Mouse (Mus musculus) lung, postnatal 25 days (tissue): ENCODE data around the gene Hydin.

ENCODE experiments used
- DNase-seq: peaks from one replicate; pipeline ENCODE4 v3.0.0; 2022; ENCODE audit warnings: low spot score

Hydin gene

DNA sequence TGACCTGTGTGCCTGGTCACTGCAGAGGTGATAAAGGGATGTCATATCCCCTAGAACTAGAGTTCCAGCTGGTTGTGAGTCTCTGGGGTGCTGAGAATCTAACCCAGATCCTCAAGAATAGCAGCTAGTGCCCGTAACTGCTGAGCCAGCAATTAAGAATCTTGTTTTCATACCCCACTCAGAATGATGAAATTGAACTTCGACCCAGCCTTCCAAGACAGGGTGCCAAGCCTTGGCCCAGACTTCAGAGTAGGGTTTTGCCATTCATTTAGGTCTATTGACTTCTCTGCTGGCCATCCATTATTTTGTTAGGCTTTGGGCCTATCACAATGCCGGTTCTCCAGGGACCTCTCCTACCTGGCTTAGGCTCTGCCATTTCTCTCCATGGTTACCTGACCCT, 367.0 kb downstream of the Hydin start:
- DNase-seq, result no peak

DNA sequence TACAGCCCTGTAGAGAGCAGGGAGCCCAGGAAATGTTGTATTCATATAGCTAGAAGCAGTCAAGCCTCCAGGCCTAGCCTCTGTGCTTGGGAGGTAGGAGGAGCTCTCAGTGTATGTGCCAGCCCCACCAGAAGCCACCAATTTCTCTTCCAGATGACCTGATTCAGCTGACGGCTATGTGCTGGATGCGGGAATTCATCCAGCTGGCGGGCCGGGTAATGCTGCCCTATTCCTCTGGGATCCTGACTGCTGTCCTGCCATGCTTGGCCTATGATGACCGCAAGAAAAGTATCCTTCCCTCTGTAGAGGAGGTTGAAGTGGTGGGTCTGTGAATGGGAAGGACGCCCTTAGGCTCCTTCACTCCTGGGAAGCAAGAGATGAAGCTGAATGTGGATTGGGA, 369.4 kb downstream of the Hydin start:
- DNase-seq, result no peak

DNA sequence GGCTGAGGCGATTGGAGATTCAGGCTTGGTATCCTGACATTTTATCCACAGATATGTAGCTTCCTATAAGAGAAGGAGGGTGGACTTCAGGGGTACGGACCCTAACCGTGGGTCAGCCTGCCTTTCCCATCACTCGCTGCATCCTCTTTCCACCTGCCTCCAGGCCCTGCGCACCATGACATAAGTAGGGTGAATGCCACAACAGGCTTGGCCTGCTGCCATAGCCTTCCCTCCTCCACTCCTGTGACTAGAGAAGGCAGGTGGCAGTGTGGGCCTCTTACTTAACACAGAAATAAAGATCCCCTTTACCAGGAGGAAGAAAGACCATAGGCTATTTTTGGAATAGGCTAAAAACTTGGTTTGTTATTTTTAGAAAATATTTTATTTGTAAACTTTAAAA, 375.6 kb downstream of the Hydin start:
- DNase-seq, result no peak

DNA sequence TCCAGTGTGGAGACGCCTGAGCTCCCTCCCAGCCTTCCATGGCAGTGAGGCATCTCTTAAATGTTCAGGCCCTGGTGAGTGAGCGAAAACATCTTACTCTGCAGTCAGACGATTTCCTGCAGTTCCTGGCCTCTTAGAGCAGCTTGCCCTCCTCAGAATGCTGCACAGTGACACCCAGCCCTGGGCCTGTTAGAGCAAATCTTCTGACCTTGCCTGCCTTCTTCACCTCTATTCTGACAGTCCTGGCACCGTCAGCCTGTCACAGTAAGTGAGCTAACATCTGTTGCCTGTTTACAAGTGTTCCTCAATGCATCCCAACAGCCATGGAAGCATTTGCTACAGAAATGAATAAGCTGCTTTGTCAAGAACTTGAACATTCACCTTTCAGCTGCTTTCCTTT, 376.4 kb downstream of the Hydin start:
- peak; percentile 57 for DNase-seq

DNA sequence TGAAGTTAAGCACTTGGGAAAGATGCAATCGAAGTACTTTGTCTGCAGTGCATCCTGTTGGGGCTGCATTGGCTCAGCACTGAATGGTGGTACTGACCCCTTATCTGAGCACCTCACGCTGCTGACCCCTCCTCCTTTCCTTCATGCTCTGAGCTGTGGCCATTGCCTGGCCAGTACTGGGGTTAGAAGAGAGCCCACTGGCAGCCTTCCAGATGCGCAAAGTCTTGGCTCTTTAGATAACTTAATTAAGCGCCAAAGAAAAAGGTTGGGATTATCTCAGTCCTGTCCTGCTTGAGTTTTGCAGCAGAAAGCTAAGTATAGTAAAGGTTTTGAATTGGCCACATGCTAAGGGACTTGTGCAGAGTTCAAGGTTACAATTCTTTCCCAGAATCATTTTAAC, 377.6 kb downstream of the Hydin start:
- no peak for DNase-seq

DNA sequence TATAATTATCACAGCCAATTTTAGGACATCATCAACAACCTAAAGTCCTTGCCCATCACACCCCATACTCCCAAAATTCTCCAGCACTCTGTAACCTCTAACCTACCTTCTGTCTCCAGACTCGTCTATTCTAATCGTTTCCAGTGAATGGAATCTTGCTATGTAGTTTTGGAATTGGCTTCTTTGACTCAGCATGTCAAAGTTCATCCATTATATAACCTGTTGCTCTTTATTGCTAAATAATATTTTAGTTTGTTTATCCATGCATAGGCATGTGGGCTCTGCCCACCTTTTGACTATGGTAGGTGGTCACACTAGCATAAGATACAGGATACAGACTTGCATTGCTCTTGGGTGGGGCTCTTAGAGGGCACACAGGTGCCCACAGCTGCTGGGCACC, 378.1 kb downstream of the Hydin start:
- no peak for DNase-seq

DNA sequence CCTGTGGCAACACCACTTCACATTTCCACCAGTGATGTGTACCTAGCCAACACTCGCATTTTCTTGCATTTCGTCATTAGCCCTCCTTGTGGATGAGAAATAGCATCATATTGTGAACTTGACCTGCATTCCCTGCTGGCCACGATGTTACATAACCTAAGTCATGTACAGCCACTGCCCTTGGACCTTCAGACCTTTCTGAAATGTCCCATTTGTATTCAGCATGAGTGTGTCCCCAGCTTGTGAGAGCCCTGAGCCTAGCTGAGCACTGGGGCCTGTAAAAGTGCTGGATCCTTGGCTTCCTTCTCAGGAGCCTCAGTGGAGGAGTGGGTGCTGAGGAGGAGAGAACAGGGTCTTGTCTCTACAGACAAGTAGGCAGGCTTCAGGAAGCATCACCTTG, 378.6 kb downstream of the Hydin start:
- DNase-seq, result no peak

DNA sequence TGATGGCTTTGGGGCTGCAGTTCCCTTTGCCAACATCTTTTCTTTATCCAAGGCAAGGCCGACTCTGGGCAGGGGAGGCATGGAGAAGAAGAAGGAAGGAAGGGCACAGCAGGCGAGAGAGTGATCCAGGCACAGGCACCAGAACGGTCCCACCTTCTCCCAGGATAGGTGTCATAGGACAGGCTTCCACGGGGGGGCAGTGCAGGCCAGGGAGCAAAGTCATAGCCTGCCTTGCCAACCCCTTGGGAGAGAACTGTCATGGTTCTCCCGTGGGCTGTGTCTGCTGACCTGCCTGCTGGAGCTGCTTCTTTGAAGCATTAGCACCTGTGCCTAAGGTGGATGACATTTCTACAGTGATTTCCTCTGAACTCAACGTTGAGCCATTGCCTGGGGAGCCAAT, 379.3 kb downstream of the Hydin start:
- peak; percentile 68 for DNase-seq

DNA sequence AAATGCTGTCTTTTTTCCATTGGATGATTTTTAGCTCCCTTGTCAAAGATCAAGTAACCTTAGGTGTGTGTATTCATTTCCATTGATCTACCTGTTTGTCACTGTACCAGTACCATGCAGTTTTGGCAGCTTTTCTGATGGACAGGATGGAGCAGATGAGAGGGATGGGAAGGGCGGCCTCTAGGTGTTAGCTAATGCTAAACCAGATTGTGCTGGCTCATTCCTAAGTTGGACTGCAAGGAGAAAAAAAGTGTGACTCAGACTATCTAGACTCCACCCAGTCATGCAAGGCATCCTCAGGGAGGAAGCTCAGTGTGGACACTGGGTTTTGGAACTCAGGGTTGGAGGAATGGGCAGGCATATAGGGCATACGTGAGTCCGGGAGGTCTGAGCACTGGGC, 381.8 kb downstream of the Hydin start:
- no peak for DNase-seq

DNA sequence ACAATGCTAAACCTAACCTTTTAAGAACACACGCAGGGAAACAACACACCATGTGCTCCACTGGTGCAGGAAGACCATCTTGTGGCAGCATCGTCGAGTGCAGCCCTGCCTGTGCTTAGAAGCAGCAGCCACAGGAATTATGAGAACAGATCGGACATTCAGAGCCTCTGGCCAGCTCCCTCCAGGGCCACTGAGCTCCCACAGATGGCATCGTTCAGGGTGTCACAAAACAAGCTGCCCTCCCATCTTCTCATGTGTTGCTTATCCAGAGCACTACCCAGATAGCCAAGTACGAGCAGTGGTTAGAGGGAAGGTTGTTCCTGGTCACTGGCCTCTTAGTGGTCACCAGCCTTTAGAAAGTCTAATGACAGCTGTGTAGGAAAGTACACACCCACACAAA, 382.5 kb downstream of the Hydin start:
- DNase-seq, result no peak

DNA sequence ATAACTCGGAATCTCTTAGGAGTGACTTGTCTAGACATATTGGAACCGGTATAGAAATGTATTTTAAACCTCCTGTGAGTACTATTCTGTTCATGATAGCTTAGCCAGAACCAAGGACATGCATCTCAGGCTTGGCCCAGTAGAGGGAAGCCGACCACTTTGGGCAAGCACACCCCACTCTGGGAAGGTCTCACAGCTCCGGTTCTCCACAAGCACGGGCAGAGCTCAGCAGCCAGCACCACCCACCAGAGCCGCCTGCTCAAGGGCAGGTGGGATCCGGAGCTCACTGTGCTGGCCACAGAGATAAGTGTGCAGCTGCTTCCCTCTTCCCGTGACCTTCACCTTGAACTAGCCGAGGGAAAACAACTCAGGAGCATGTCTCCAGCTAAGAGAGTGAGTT, 384.1 kb downstream of the Hydin start:
- no peak for DNase-seq

DNA sequence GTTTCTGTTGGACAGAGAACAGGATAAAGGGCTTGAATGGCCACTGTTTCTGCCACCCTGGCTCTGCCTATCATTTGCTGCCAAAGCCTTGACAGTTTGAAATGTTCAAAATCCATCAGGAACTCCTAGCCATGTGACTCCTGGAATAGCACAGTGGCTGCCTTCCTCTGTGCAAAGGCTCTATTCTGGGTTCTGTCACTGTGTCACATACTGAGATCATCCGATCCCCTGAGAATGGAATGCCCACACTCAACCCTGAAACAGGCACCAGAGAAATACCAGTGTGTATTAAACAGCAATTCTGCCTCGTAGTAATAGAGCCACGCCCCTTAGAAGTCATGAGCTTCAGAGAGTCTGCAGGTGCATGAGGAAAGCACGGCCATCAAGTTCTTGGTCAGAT, 385.1 kb downstream of the Hydin start:
- DNase-seq, result no peak

DNA sequence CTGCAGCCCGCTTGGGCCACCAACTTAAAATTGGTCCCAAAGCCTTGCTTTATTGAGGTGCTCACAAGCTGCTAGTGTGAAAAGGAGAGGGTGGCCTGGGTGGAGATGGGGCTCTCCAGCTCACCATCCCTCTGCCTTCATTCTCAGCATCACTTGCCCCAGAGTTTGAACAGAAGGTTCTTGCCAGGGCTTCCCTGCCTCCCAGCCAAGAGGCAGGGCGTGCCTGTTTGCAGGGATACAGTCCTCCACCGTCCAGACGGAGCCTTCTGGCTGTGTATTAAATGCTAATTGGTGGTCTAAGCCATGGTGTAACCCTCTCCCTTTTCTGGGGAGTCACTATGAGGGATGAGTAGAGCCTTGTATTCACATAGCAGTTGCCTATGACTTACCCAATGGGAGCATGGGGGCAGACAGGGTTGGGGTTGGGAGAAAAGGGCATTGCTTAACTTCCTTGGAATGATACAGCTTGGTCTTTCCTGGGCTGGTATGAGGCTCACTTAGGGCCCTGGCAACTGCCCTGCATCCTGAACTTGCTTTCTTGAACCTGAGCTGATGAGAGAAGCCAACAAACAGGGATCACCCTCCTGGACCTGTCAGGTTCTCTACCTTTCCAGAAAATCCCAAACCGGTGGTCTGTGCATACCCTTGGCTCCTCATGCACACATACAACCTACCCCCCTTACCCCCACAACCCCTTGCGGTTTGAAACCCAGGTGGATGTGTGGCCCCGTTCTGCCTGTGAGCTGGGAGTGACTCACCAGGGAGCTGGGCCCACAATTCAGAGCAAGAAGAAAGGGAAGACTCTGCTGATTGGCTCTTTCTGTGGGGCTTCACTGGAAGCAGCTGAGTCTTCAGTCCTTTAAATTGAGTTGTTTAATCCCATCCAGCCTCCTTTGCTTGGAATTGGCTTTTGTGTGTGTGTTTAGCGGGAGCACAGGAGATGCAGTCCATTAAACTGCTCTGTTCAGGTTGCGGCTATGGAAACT, 387.6 kb downstream of the Hydin start:
- no peak for DNase-seq

DNA sequence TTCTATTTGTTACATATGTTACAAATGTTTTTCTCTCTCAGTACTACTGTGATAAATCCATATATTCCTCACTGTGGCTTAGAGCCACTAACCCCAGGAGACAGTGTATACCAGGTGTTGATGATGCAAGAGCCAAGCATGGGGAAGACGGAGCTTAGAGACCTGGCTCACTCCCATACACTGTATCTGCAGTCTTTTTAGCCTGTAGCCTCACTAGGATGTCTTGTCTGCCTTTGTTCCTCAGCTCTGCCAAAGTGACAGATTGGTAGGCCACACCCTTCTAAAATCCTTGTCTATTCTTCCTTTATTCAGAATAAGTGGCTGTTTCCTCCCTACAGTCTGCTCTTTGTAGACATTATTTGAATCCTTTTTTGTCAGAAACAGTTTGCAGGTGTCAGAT, 389.1 kb downstream of the Hydin start:
- no peak for DNase-seq

DNA sequence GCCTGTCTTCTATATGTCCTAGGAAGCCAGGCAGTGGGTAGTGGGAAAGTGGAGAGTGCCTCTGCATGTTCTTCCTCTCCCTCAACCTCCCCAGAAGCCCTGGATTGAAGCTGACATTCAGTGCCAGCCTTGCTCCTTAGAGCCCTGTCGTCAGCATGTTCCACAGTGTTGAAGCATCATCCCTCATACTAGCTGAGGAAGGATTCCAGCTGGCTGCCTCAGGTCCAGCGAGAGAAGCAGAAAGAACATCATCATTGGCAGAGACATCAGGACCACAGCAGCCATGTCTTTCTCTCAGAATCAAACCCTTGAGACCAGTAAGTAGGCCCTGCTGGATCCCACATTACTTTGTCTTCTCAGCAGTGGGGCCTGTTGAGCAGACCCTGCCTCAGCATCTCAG, 390.9 kb downstream of the Hydin start:
- DNase-seq, result no peak
